Mouse (Mus musculus): ENCODE results near the gene Prkra.

GRCm38 (mm10) chr2:76671641-76672040 lies 23.8 kb upstream of the Prkra start:
- TF ChIP-seq GATA1 (IDR thresholded peaks at IDR 0.05; ENCODE audit: low read length) (no peak), TAL1 (IDR thresholded peaks at IDR 0.05; ENCODE audit: low read length) (no peak)
